Mouse (Mus musculus): ENCODE measurements around the gene Mpped2. TPM values are rescaled to one million over a fixed set of nuclear protein-coding genes. Genes with fewer than 3 reads are reported as not detected.

Mpped2 gene
- not detected in 2 replicates for total RNA-seq (2012; rRNA removed)
- total RNA-seq (2014; rRNA removed) = not detected in 2 replicates
- polyA plus RNA-seq (2012; ENCODE audit: insufficient read length, low read depth) = not detected in 2 replicates

DNA sequence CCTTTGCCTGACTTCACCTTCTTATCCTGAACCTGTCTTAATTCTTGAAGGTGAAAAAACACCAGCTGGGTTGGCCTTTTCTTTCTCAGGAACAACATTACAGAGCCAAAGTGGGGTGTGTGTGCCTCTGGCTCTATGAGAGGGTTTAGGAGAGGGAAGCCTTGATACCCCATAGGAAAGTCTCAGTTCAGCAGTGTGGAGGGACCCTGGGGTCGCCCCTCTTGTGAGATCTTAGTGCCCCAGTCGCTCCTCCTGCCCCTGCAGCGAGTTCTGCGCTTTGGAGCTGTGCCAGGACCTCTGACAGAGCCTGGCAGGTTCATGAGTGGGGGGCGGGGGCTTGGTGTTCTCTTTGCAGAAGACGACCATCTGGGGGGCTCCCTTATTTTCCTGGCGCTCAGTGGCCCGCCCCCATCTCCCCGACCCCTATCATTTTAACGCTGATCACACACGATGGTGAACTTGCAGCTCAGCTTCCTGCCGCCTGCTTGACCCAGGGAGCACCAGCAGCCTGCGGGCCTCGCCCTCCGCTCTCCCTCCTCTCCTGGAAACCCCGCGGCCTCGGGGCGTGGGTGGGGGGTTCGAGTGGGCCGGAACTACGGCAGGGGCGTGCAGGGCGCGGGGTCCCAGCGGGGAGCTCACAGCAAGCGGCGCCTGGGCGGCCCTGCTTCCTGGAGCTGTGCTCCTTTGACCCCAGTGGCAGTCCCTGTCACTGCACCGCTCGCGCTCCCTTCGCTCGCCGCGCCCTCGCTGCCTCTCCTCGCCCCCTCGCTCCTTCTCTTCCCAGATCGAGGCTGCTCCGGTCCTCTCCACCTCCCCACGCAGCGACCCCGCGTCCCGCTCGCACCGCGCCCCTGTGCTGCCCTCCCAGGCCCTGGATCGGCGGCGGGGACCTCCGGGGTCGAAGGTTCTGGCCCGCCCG lies at the start of gene Mpped2:
Mpped2 (plus strand) TSS at position 487 of the 919 bp plus-strand sequence.
- DNase-seq (ENCODE audit: extremely low read depth) = no peak
- no peak for TF ChIP-seq POLR2A (IDR thresholded peaks at IDR 0.05; ENCODE audit: low read depth, low read length)
- TF ChIP-seq JUN (IDR thresholded peaks at IDR 0.05; ENCODE audit: insufficient read depth, low read depth, low read length) = no peak
- TF ChIP-seq TBP (conservative IDR thresholded peaks at IDR 0.05; ENCODE audit: low read depth, low read length) = no peak
- TF ChIP-seq BHLHE40 (IDR thresholded peaks at IDR 0.05; ENCODE audit: low read depth, low read length) = no peak
- no peak for TF ChIP-seq CHD2 (IDR thresholded peaks at IDR 0.05; ENCODE audit: low read length)
- no peak for TF ChIP-seq KAT2A (IDR thresholded peaks at IDR 0.05; ENCODE audit: insufficient replicate concordance, low read length)
- no peak for TF ChIP-seq E2F4 (IDR thresholded peaks at IDR 0.05; ENCODE audit: insufficient replicate concordance, low read depth, low read length)
- no peak for TF ChIP-seq ETS1 (conservative IDR thresholded peaks at IDR 0.05; ENCODE audit: low read depth, low read length)
- TF ChIP-seq MAZ (IDR thresholded peaks at IDR 0.05; ENCODE audit: low read depth, low read length) = no peak
- TF ChIP-seq HCFC1 (IDR thresholded peaks at IDR 0.05; ENCODE audit: low read depth, low read length) = no peak
- TF ChIP-seq UBTF (IDR thresholded peaks at IDR 0.05; ENCODE audit: low read depth, low read length) = no peak
- no peak for TF ChIP-seq ZC3H11A (IDR thresholded peaks at IDR 0.05; ENCODE audit: low read depth, low read length)
- TF ChIP-seq SIN3A (IDR thresholded peaks at IDR 0.05; ENCODE audit: low read length) = no peak
- no peak for TF ChIP-seq ELF1 (IDR thresholded peaks at IDR 0.05; ENCODE audit: low read depth, low read length)
- no peak for TF ChIP-seq MEF2A (IDR thresholded peaks at IDR 0.05; ENCODE audit: borderline replicate concordance, low read depth, low read length)
- no peak for TF ChIP-seq RCOR1 (conservative IDR thresholded peaks at IDR 0.05; ENCODE audit: low read depth, low read length)
- no peak for TF ChIP-seq MAX (IDR thresholded peaks at IDR 0.05; ENCODE audit: low read length)
- no peak for TF ChIP-seq MYC (IDR thresholded peaks at IDR 0.05; ENCODE audit: low read depth, low read length)
- no peak for TF ChIP-seq JUND (conservative IDR thresholded peaks at IDR 0.05; ENCODE audit: low read depth, low read length)
- TF ChIP-seq SMC3 (IDR thresholded peaks at IDR 0.05; ENCODE audit: low read depth, low read length) = no peak
- H3K79me2 ChIP-seq (replicated peaks; ENCODE audit: control insufficient read depth, extremely low read depth, insufficient read depth, poor library complexity, severe bottlenecking) = no peaks in the 10 kb centered on the region
- no peaks in the 10 kb centered on the region for H3K4me1 ChIP-seq (ENCODE audit: control insufficient read depth in 1 of 2, insufficient read depth in 2 of 2)
- no peaks in the 10 kb centered on the region for H3K36me3 ChIP-seq (replicated peaks in 1 of 2; ENCODE audit: control insufficient read depth in 1 of 2, insufficient read depth in 1 of 2, low read length in 1 of 2)
- dilution Hi-C loops (cut with MboI; ENCODE audit: extremely low pct_ligation_motif_present, extremely low pct_unique_long_range_greater_than_20kb, low sequenced_read_pairs) = no loop called here
- no peak within 1 kb of the TSS for H3K4me2 ChIP-seq (ENCODE audit: insufficient read depth, low read depth, poor library complexity, severe bottlenecking)
- H3K27ac ChIP-seq (ENCODE audit: insufficient read depth, low read depth) = no peak within 1 kb of the TSS
- no peaks in the 10 kb centered on the region for H3K27me3 ChIP-seq (replicated peaks)
- H3K9ac ChIP-seq (ENCODE audit: insufficient read depth, low read depth) = no peak within 1 kb of the TSS
- no peak within 1 kb of the TSS for H3K4me3 ChIP-seq (replicated peaks in 1 of 3; ENCODE audit: low read depth in 2 of 3, low read length in 2 of 3, poor library complexity in 1 of 3)
- H3K9me3 ChIP-seq (replicated peaks; ENCODE audit: low read length) = peaks cover 60% of the 10 kb centered on the region
- in situ Hi-C loops (cut with MboI; ENCODE audit: low pct_ligation_motif_present, low pct_unique_long_range_greater_than_20kb, low sequenced_read_pairs) = no loop called here

All from CH12.LX (cell line).